ENCODE assay signal across 8 mouse cellular contexts in genomic region chr6:72415181-72415580, GRCm38 (mm10). TPM values are rescaled to one million over a fixed set of nuclear protein-coding genes. Genes with fewer than 3 reads are reported as not detected.
A peak's percentile ranks its signal among the peaks of the same experiment; 100 is the strongest.
DNase-seq lines count a peak whose midpoint lies in the region; ATAC-seq and TF ChIP-seq lines count a peak whose summit lies in the region.

No protein-coding gene starts in this region.

- intact Hi-C loops in heart, postnatal 10 days (cut with DNase I) = no loop called here

- H3K4me2 ChIP-seq in heart, embryonic 13.5 days = peak overlapping the region; percentile 83
- H3K4me2 ChIP-seq in hindbrain, embryonic 12.5 days (replicated peaks) = peak overlapping the region; percentile 82

- H3K36me3 ChIP-seq in heart, embryonic 13.5 days = peaks cover 39% of the 10 kb centered on the region
- H3K36me3 ChIP-seq in MEL (ENCODE audit: control insufficient read depth in 1 of 2, insufficient read depth in 2 of 2, low read length in 2 of 2) = peaks cover 0 to 7% of the 10 kb centered on the region in 2 experiments; a peak in 2 of 4 replicates
- peaks cover 28% of the 10 kb centered on the region for H3K36me3 ChIP-seq in hindbrain, embryonic 12.5 days

- H3K27me3 ChIP-seq in heart, embryonic 13.5 days (replicated peaks) = no peaks in the 10 kb centered on the region
- no peaks in the 10 kb centered on the region for H3K27me3 ChIP-seq in MEL (ENCODE audit: control insufficient read depth in 1 of 2, insufficient read depth in 2 of 2, low read length in 2 of 2)
- H3K27me3 ChIP-seq in hindbrain, embryonic 12.5 days = no peaks in the 10 kb centered on the region

- no peak for TF ChIP-seq POLR2A in MEL (IDR thresholded peaks at IDR 0.05; ENCODE audit: control insufficient read depth in 1 of 2, insufficient read depth in 1 of 2, low read depth in 1 of 2, low read length in 2 of 2, poor library complexity in 1 of 2)

- H3K9me3 ChIP-seq in heart, embryonic 13.5 days = no peaks in the 10 kb centered on the region
- H3K9me3 ChIP-seq in MEL (replicated peaks; ENCODE audit: insufficient read depth, low read length) = no peaks in the 10 kb centered on the region
- no peaks in the 10 kb centered on the region for H3K9me3 ChIP-seq in hindbrain, embryonic 12.5 days (replicated peaks)

- H3K4me1 ChIP-seq in heart, embryonic 13.5 days = peaks cover 23% of the 10 kb centered on the region
- H3K4me1 ChIP-seq in MEL (ENCODE audit: control insufficient read depth in 1 of 2, insufficient read depth in 2 of 2, low read length in 2 of 2) = peaks cover 2 to 5% of the 10 kb centered on the region in 2 experiments; a peak in 3 of 4 replicates
- peaks cover 17% of the 10 kb centered on the region for H3K4me1 ChIP-seq in hindbrain, embryonic 12.5 days

- no peak overlapping the region for H3K27ac ChIP-seq in heart, embryonic 13.5 days (replicated peaks)
- H3K27ac ChIP-seq in MEL (ENCODE audit: control insufficient read depth, low read depth, low read length) = no peak overlapping the region
- no peak overlapping the region for H3K27ac ChIP-seq in hindbrain, embryonic 12.5 days

- peak in 1 of 3 experiments; percentile 34; a peak in 3 of 6 replicates for TF ChIP-seq CTCF in MEL (IDR thresholded peaks at IDR 0.05 in 2 of 3, conservative IDR thresholded peaks at IDR 0.05 in 1 of 3; ENCODE audit: control insufficient read depth in 1 of 3, insufficient read depth in 1 of 3, low read depth in 2 of 3, low read length in 3 of 3, poor library complexity in 1 of 3, severe bottlenecking in 1 of 3)

- peak; percentile 12 for TF ChIP-seq RAD21 in MEL (IDR thresholded peaks at IDR 0.05; ENCODE audit: low read depth, low read length)

- DNase-seq in heart, postnatal 10 days = no peak
- DNase-seq in MEL (ENCODE audit: low read depth, low spot score) = peak; percentile 49
- DNase-seq in cerebellum, adult 11 months = no peak
- no peak for DNase-seq in cerebellum, postnatal 25 days

- TF ChIP-seq EP300 in MEL (IDR thresholded peaks at IDR 0.05; ENCODE audit: low read depth in 1 of 2, low read length in 2 of 2) = no peak

- WGBS in heart, embryonic 13.5 days = 78% methylated on average over 5 of the region's 5 CpGs
- 84% methylated on average over 5 of the region's 5 CpGs for WGBS in hindbrain, embryonic 12.5 days

- H3K9ac ChIP-seq in heart, embryonic 13.5 days = peak overlapping the region; percentile 91
- peak overlapping the region; percentile 37 for H3K9ac ChIP-seq in MEL (ENCODE audit: control insufficient read depth, low read depth, low read length, poor library complexity, severe bottlenecking)
- H3K9ac ChIP-seq in hindbrain, embryonic 12.5 days = peak overlapping the region; percentile 84; the same call in 1 of the 2 replicates

- peaks cover 12% of the 10 kb centered on the region for H3K79me2 ChIP-seq in MEL (ENCODE audit: control insufficient read depth, insufficient read depth, low read length, poor library complexity)

- peak overlapping the region; percentile 73 for H3K4me3 ChIP-seq in heart, embryonic 13.5 days
- peak overlapping the region; percentile 85 to 100; a peak in 3 of 4 replicates for H3K4me3 ChIP-seq in MEL (ENCODE audit: control insufficient read depth in 1 of 2, insufficient read depth in 1 of 2, low read depth in 2 of 2, low read length in 2 of 2)
- peak overlapping the region; percentile 78; the same call in 1 of the 2 replicates for H3K4me3 ChIP-seq in hindbrain, embryonic 12.5 days

- no peak for ATAC-seq in heart, embryonic 13.5 days (ENCODE audit: extremely low read depth, insufficient number of reproducible peaks, low FRiP score, low TSS enrichment)
- ATAC-seq in hindbrain, embryonic 12.5 days (ENCODE audit: low FRiP score) = no peak
- ATAC-seq in megakaryocyte progenitor cell, adult 5-6 weeks (replicated peaks; ENCODE audit: poor library complexity) = 0 out of 2 replicates have a peak, but pooled peaks have one; percentile 20
- ATAC-seq in frontal cortex, adult (ENCODE audit: low TSS enrichment) = no peak

TF ChIP-seq in MEL, 35 proteins besides CTCF, POLR2A, EP300 and RAD21:
- TF ChIP-seq ETS1 (IDR thresholded peaks at IDR 0.05; ENCODE audit: low read depth, low read length) (no peak), ZC3H11A (IDR thresholded peaks at IDR 0.05; ENCODE audit: low read depth, low read length) (no peak), SMC3 (IDR thresholded peaks at IDR 0.05; ENCODE audit: low read depth, low read length) (peak; percentile 38), MAFK (IDR thresholded peaks at IDR 0.05; ENCODE audit: borderline replicate concordance, low read depth, low read length) (no peak), RCOR1 (IDR thresholded peaks at IDR 0.05; ENCODE audit: low read depth, low read length) (no peak), POLR2AphosphoS5 (IDR thresholded peaks at IDR 0.05; ENCODE audit: borderline replicate concordance, low read depth, low read length) (no peak), MXI1 (IDR thresholded peaks at IDR 0.05; ENCODE audit: low read depth, low read length) (0 out of 2 replicates have a peak, but pooled peaks have one; percentile 30), MEF2A (IDR thresholded peaks at IDR 0.05; ENCODE audit: extremely low read depth, insufficient replicate concordance, low read depth, low read length, poor library complexity, severe bottlenecking) (no peak)

RNA-seq across cellular contexts. Expression of gene Ggcx, which starts 1.1 kb away (rescaled TPM):
- polyA plus RNA-seq in heart, embryonic 13.5 days (2015; fragmentation: Nextera tagmentation; extraction: Ambion mirVana) = 28.3 and 31.5 TPM in 2 replicates
- total RNA-seq in heart, postnatal 10 days (2021) = 10 to 100 TPM; 24.5 to 27.7 TPM
- 5.0 and 5.2 TPM in 2 replicates for total RNA-seq in MEL (2012; rRNA removed)
- 1 to 10 TPM in 1 of 2 experiments, not detected in 1; 5.4 TPM for polyA plus RNA-seq in MEL (2012; ENCODE audit: insufficient read depth in 1 of 2, insufficient read length in 2 of 2, low read depth in 1 of 2, low replicate concordance in 2 of 2, missing spikeins in 1 of 2)
- polyA plus RNA-seq in hindbrain, embryonic 12.5 days (2016; fragmentation: Nextera tagmentation; extraction: Ambion mirVana) = 24.9 and 30.8 TPM in 2 replicates
- total RNA-seq in megakaryocyte progenitor cell, adult 5-6 weeks (2015) = 11.2 and 11.6 TPM in 2 replicates
- 6.7 and 8.5 TPM in 2 replicates for total RNA-seq in megakaryocyte progenitor cell, adult 5-6 weeks (2017)

RNA-seq across cellular contexts. Expression of gene Mat2a, which starts 24.2 kb away (rescaled TPM):
- polyA plus RNA-seq in heart, embryonic 13.5 days (2015; fragmentation: Nextera tagmentation; extraction: Ambion mirVana) = 264 and 267 TPM in 2 replicates
- 100 to 1,000 TPM; 204 to 226 TPM for total RNA-seq in heart, postnatal 10 days (2021)
- total RNA-seq in MEL (2012; rRNA removed) = 233 and 319 TPM in 2 replicates
- 1,000 to 10,000 TPM in 1 of 2 experiments, 100 to 1,000 TPM in 1; 357 to 3,179 TPM for polyA plus RNA-seq in MEL (2012; ENCODE audit: insufficient read depth in 1 of 2, insufficient read length in 2 of 2, low read depth in 1 of 2, low replicate concordance in 2 of 2, missing spikeins in 1 of 2)
- 405 and 424 TPM in 2 replicates for polyA plus RNA-seq in hindbrain, embryonic 12.5 days (2016; fragmentation: Nextera tagmentation; extraction: Ambion mirVana)
- 342 and 403 TPM in 2 replicates for total RNA-seq in megakaryocyte progenitor cell, adult 5-6 weeks (2015)
- total RNA-seq in megakaryocyte progenitor cell, adult 5-6 weeks (2017) = 192 and 230 TPM in 2 replicates

RNA-seq across cellular contexts. Expression of gene Vamp8, which starts 24.7 kb away (rescaled TPM):
- polyA plus RNA-seq in heart, embryonic 13.5 days (2015; fragmentation: Nextera tagmentation; extraction: Ambion mirVana) = 127 and 150 TPM in 2 replicates
- 100 to 1,000 TPM in 1 of 2 experiments, 10 to 100 TPM in 1; 95.9 to 102 TPM for total RNA-seq in heart, postnatal 10 days (2021)
- total RNA-seq in MEL (2012; rRNA removed) = 130 and 164 TPM in 2 replicates
- polyA plus RNA-seq in MEL (2012; ENCODE audit: insufficient read depth in 1 of 2, insufficient read length in 2 of 2, low read depth in 1 of 2, low replicate concordance in 2 of 2, missing spikeins in 1 of 2) = 100 to 1,000 TPM in 1 of 2 experiments, not detected in 1; 179 TPM
- polyA plus RNA-seq in hindbrain, embryonic 12.5 days (2016; fragmentation: Nextera tagmentation; extraction: Ambion mirVana) = 43.9 and 45.5 TPM in 2 replicates
- total RNA-seq in megakaryocyte progenitor cell, adult 5-6 weeks (2015) = 240 and 247 TPM in 2 replicates
- total RNA-seq in megakaryocyte progenitor cell, adult 5-6 weeks (2017) = 267 and 283 TPM in 2 replicates

RNA-seq across cellular contexts. Expression of gene Vamp5, which starts 34.9 kb away (rescaled TPM):
- 42.7 and 53.4 TPM in 2 replicates for polyA plus RNA-seq in heart, embryonic 13.5 days (2015; fragmentation: Nextera tagmentation; extraction: Ambion mirVana)
- 10 to 100 TPM; 46.5 to 57.8 TPM for total RNA-seq in heart, postnatal 10 days (2021)
- 490 and 593 TPM in 2 replicates for total RNA-seq in MEL (2012; rRNA removed)
- 100 to 1,000 TPM in 1 of 2 experiments, not detected in 1; 465 TPM for polyA plus RNA-seq in MEL (2012; ENCODE audit: insufficient read depth in 1 of 2, insufficient read length in 2 of 2, low read depth in 1 of 2, low replicate concordance in 2 of 2, missing spikeins in 1 of 2)
- polyA plus RNA-seq in hindbrain, embryonic 12.5 days (2016; fragmentation: Nextera tagmentation; extraction: Ambion mirVana) = 10.0 and 11.0 TPM in 2 replicates
- 39.1 and 70.3 TPM in 2 replicates for total RNA-seq in megakaryocyte progenitor cell, adult 5-6 weeks (2015)
- total RNA-seq in megakaryocyte progenitor cell, adult 5-6 weeks (2017) = 13.0 and 34.9 TPM in 2 replicates

RNA-seq across cellular contexts. Expression of gene Rnf181, which starts 48.4 kb away (rescaled TPM):
- polyA plus RNA-seq in heart, embryonic 13.5 days (2015; fragmentation: Nextera tagmentation; extraction: Ambion mirVana) = 88.4 and 104 TPM in 2 replicates
- total RNA-seq in heart, postnatal 10 days (2021) = 10 to 100 TPM; 45.6 to 51.5 TPM
- total RNA-seq in MEL (2012; rRNA removed) = 47.2 and 50.7 TPM in 2 replicates
- 100 to 1,000 TPM; 107 to 268 TPM for polyA plus RNA-seq in MEL (2012; ENCODE audit: insufficient read depth in 1 of 2, insufficient read length in 2 of 2, low read depth in 1 of 2, low replicate concordance in 2 of 2, missing spikeins in 1 of 2)
- 95.0 and 98.3 TPM in 2 replicates for polyA plus RNA-seq in hindbrain, embryonic 12.5 days (2016; fragmentation: Nextera tagmentation; extraction: Ambion mirVana)
- 65.5 and 87.8 TPM in 2 replicates for total RNA-seq in megakaryocyte progenitor cell, adult 5-6 weeks (2015)
- 51.4 and 53.7 TPM in 2 replicates for total RNA-seq in megakaryocyte progenitor cell, adult 5-6 weeks (2017)

Comparison
In these comparisons a context has a peak if more than half of its experiments do, and no peak if none do; other contexts are left out.
1. H3K9ac ChIP-seq: peak in every context shown above with its lines; median percentile 91 in heart, embryonic 13.5 days; 84 in hindbrain, embryonic 12.5 days; 37 in MEL.